Mouse (Mus musculus) neutrophil, adult 65 days (primary cell): Measurements from ENCODE around the gene Crygd. TPM values are rescaled to one million over a fixed set of nuclear protein-coding genes. Genes with fewer than 3 reads are reported as not detected.

ENCODE experiments used
- total RNA-seq: library from RNA; stranded (reverse); gene quantifications from 2 replicates; pipeline ENCODE4 v1.2.4, GENCODE M21; 2023

The Crygd gene
- total RNA-seq: not detected in 2 replicates

DNA sequence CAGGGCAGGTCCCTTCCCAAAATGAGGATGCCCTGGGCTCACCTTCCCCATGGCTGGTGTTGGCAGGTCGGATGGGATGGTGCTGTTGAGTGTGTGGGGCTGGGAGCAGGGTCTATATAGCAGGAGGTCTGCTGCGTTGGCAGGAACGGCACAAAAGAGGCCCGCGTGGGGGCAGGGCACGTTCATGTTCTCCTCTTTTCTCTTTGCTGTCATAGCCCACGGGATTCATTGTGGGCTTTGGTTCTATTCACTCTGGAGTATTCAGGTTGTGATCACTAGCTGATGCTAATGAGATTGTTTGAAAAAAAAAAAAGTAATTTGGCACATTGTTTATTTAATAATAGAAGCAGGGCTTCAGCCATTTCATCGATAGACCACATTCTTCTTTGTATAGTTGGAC is at the start of gene Crygd:
Gene Crygd (minus strand): TSS at position 101 of the 400 bp plus-strand sequence.

GRCm38 (mm10) chr1:65103273-65103672 is 40.0 kb upstream of the Crygd start, which contains the start of gene Cryga:
Gene Cryga, minus strand, starts transcription at chr1:65103373.

GRCm38 (mm10) chr1:65082188-65082587 is 18.9 kb upstream of the Crygd start, which contains the start of gene Crygb:
Gene Crygb, minus strand, starts transcription at chr1:65082288.

GRCm38 (mm10) chr1:65073589-65073988 is 10.3 kb upstream of the Crygd start, which contains the start of gene Crygc:
Gene Crygc, minus strand, starts transcription at chr1:65073689.

DNA sequence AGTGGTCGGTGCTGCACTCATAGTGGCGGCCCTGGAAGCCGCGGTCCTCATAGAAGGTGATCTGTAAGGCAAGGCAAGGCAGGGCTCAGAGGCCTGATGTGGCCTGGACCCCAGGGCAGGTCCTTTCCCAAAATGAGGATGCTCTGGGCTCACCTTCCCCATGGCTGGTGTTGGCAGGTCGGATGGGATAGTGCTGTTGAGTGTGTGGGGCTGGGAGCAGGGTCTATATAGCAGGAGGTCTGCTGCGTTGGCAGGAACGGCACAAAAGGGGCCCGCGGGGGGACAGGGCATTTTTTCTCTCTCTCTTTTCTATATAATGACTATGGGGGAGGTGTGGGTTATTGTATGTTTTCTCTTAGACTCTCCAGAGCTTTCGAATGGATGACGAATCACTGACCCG is 12.3 kb downstream of the Crygd start, which contains the start of gene Cryge:
Gene Cryge (minus strand): TSS at position 198 of the 400 bp plus-strand sequence.

GRCm38 (mm10) chr1:65032641-65033040 is 30.6 kb downstream of the Crygd start, which contains the start of gene Akr1cl:
Gene Akr1cl, minus strand, starts transcription at chr1:65032759.

Other genes starting within 250 kb of the Crygd start
- gene Plekhm3, start 106.6 kb downstream of the Crygd start, total RNA-seq: 62.6 and 95.9 TPM in 2 replicates
- not detected in 2 replicates for gene Akr1cl, start 30.7 kb downstream of the Crygd start, total RNA-seq
- not detected in 2 replicates for gene Cryge, start 12.3 kb downstream of the Crygd start, total RNA-seq
- not detected in 2 replicates for gene Crygc, start 10.2 kb upstream of the Crygd start, total RNA-seq
- gene Crygb, start 18.8 kb upstream of the Crygd start, total RNA-seq: not detected in 2 replicates
- not detected in 2 replicates for gene Cryga, start 39.9 kb upstream of the Crygd start, total RNA-seq
- not detected in 2 replicates for gene Gm28845, start 56.1 kb upstream of the Crygd start, total RNA-seq
- 0.41 and 0.95 TPM in 2 replicates for gene D630023F18Rik, start 59.8 kb upstream of the Crygd start, total RNA-seq
- 40.2 and 52.6 TPM in 2 replicates for gene Idh1, start 123.0 kb upstream of the Crygd start, total RNA-seq
- 32.8 and 40.9 TPM in 2 replicates for gene Pikfyve, start 123.2 kb upstream of the Crygd start, total RNA-seq
- gene Pth2r, start 218.6 kb upstream of the Crygd start, total RNA-seq: not detected in 2 replicates